Mouse (Mus musculus): ENCODE measurements around the gene P2ry12. TPM values are rescaled to one million over a fixed set of nuclear protein-coding genes. Genes with fewer than 3 reads are reported as not detected.
A peak's percentile ranks its signal among the peaks of the same experiment; 100 is the strongest.

The P2ry12 gene
- polyA plus RNA-seq, 1 experiment: not detected

GRCm38 (mm10) chr3:59295699-59296562 lies 33.3 kb upstream of the P2ry12 start:
- no peak overlapping the region for H3K4me3 ChIP-seq
- H3K36me3 ChIP-seq (ENCODE audit: control insufficient read depth, insufficient read depth): no peaks in the 10 kb centered on the region
- H3ac ChIP-seq (ENCODE audit: control insufficient read depth, insufficient read length): no peak overlapping the region
- TF ChIP-seq POLR2AphosphoS2 (IDR thresholded peaks at IDR 0.05; ENCODE audit: insufficient read length, low read depth): no peak
- no peak for TF ChIP-seq E2F4 (IDR thresholded peaks at IDR 0.05; ENCODE audit: insufficient read depth)
- TF ChIP-seq REST (IDR thresholded peaks at IDR 0.05; ENCODE audit: insufficient read depth, insufficient read length): no peak
- no peaks in the 10 kb centered on the region for H3K79me2 ChIP-seq (ENCODE audit: control insufficient read depth, insufficient read depth)
- H3K27me3 ChIP-seq (ENCODE audit: control insufficient read depth, insufficient read depth, insufficient read length): no peaks in the 10 kb centered on the region
- H3K4me2 ChIP-seq (ENCODE audit: low read depth): peak overlapping the region; percentile 65

GRCm38 (mm10) chr3:59293437-59294199 lies 30.9 kb upstream of the P2ry12 start:
- Histone ChIP-seq H3K4me2 (ENCODE audit: low read depth) (no peak overlapping the region), H3ac (ENCODE audit: control insufficient read depth, insufficient read length) (no peak overlapping the region), H3K27me3 (ENCODE audit: control insufficient read depth, insufficient read depth, insufficient read length) (no peaks in the 10 kb centered on the region), H3K4me3 (no peak overlapping the region), H3K36me3 (ENCODE audit: control insufficient read depth, insufficient read depth) (no peaks in the 10 kb centered on the region), H3K79me2 (ENCODE audit: control insufficient read depth, insufficient read depth) (no peaks in the 10 kb centered on the region)
- TF ChIP-seq USF1 (IDR thresholded peaks at IDR 0.05; ENCODE audit: low read depth) (no peak), REST (IDR thresholded peaks at IDR 0.05; ENCODE audit: insufficient read depth, insufficient read length) (no peak), MYOG (IDR thresholded peaks at IDR 0.05; ENCODE audit: control insufficient read depth in 1 of 3, insufficient read depth in 1 of 3, insufficient read length in 2 of 3, low read depth in 2 of 3) (no peak), MAX (IDR thresholded peaks at IDR 0.05; ENCODE audit: low read depth) (no peak), POLR2A (IDR thresholded peaks at IDR 0.05; ENCODE audit: insufficient read length, low read depth) (no peak), E2F4 (IDR thresholded peaks at IDR 0.05; ENCODE audit: insufficient read depth) (no peak), SRF (IDR thresholded peaks at IDR 0.05; ENCODE audit: control insufficient read depth, insufficient read length, low read depth) (no peak), CEBPB (IDR thresholded peaks at IDR 0.05; ENCODE audit: insufficient read depth, poor library complexity, severe bottlenecking) (no peak), POLR2AphosphoS2 (IDR thresholded peaks at IDR 0.05; ENCODE audit: insufficient read length, low read depth) (no peak), TCF12 (IDR thresholded peaks at IDR 0.05; ENCODE audit: insufficient read depth, poor library complexity, severe bottlenecking) (no peak)

- H3K4me2 ChIP-seq (ENCODE audit: low read depth): no peak overlapping the region
- H3K79me2 ChIP-seq (ENCODE audit: control insufficient read depth, insufficient read depth): no peaks in the 10 kb centered on the region
- no peak overlapping the region for H3K4me3 ChIP-seq
- H3ac ChIP-seq (ENCODE audit: control insufficient read depth, insufficient read length): no peak overlapping the region
- no peaks in the 10 kb centered on the region for H3K36me3 ChIP-seq (ENCODE audit: control insufficient read depth, insufficient read depth)
- TF ChIP-seq TCF3 (IDR thresholded peaks at IDR 0.05; ENCODE audit: insufficient read length, low read depth): no peak
- 0 out of 2 replicates have a peak, but pooled peaks have one; percentile 39 for TF ChIP-seq CEBPB (IDR thresholded peaks at IDR 0.05; ENCODE audit: insufficient read depth, poor library complexity, severe bottlenecking)
- H3K27me3 ChIP-seq (ENCODE audit: control insufficient read depth, insufficient read depth, insufficient read length): no peaks in the 10 kb centered on the region
Observed at GRCm38 (mm10) chr3:59290551-59290950, 27.9 kb upstream of the P2ry12 start.

GRCm38 (mm10) chr3:59278620-59279019 lies 15.9 kb upstream of the P2ry12 start:
- no peaks in the 10 kb centered on the region for H3K79me2 ChIP-seq (ENCODE audit: control insufficient read depth, insufficient read depth)
- H3K4me3 ChIP-seq: no peak overlapping the region
- H3K27me3 ChIP-seq (ENCODE audit: control insufficient read depth, insufficient read depth, insufficient read length): no peaks in the 10 kb centered on the region
- TF ChIP-seq TCF12 (IDR thresholded peaks at IDR 0.05; ENCODE audit: insufficient read depth, poor library complexity, severe bottlenecking) (no peak), MAX (IDR thresholded peaks at IDR 0.05; ENCODE audit: low read depth) (no peak), MYOD1 (IDR thresholded peaks at IDR 0.05; ENCODE audit: control insufficient read depth in 1 of 3, insufficient read length in 2 of 3, low read depth in 2 of 3) (no peak), E2F4 (IDR thresholded peaks at IDR 0.05; ENCODE audit: insufficient read depth) (no peak), POLR2A (IDR thresholded peaks at IDR 0.05; ENCODE audit: insufficient read length, low read depth) (no peak), TCF3 (IDR thresholded peaks at IDR 0.05; ENCODE audit: insufficient read length, low read depth) (no peak), CEBPB (IDR thresholded peaks at IDR 0.05; ENCODE audit: insufficient read depth, poor library complexity, severe bottlenecking) (no peak), MYOG (IDR thresholded peaks at IDR 0.05; ENCODE audit: control insufficient read depth in 1 of 3, insufficient read depth in 1 of 3, insufficient read length in 2 of 3, low read depth in 2 of 3) (no peak), USF1 (IDR thresholded peaks at IDR 0.05; ENCODE audit: low read depth) (no peak), SRF (IDR thresholded peaks at IDR 0.05; ENCODE audit: control insufficient read depth, insufficient read length, low read depth) (no peak)
- H3ac ChIP-seq (ENCODE audit: control insufficient read depth, insufficient read length): no peak overlapping the region
- no peaks in the 10 kb centered on the region for H3K36me3 ChIP-seq (ENCODE audit: control insufficient read depth, insufficient read depth)
- no peak overlapping the region for H3K4me2 ChIP-seq (ENCODE audit: low read depth)

GRCm38 (mm10) chr3:59278254-59278533 lies 15.5 kb upstream of the P2ry12 start:
- no peaks in the 10 kb centered on the region for H3K36me3 ChIP-seq (ENCODE audit: control insufficient read depth, insufficient read depth)
- TF ChIP-seq POLR2A (IDR thresholded peaks at IDR 0.05; ENCODE audit: insufficient read length, low read depth) (no peak), USF1 (IDR thresholded peaks at IDR 0.05; ENCODE audit: low read depth) (no peak), POLR2AphosphoS2 (IDR thresholded peaks at IDR 0.05; ENCODE audit: insufficient read length, low read depth) (no peak), MYOD1 (IDR thresholded peaks at IDR 0.05; ENCODE audit: control insufficient read depth in 1 of 3, insufficient read length in 2 of 3, low read depth in 2 of 3) (no peak)
- H3K79me2 ChIP-seq (ENCODE audit: control insufficient read depth, insufficient read depth): no peaks in the 10 kb centered on the region
- no peak overlapping the region for H3K4me3 ChIP-seq
- H3K4me2 ChIP-seq (ENCODE audit: low read depth): no peak overlapping the region
- H3K27me3 ChIP-seq (ENCODE audit: control insufficient read depth, insufficient read depth, insufficient read length): no peaks in the 10 kb centered on the region
- no peak overlapping the region for H3ac ChIP-seq (ENCODE audit: control insufficient read depth, insufficient read length)
